Mouse (Mus musculus) lung, embryonic 16.5 days (tissue): Measurements from ENCODE around the gene Nudt16l1. TPM values are rescaled to one million over a fixed set of nuclear protein-coding genes. Genes with fewer than 3 reads are reported as not detected.

Experiments used
- ATAC-seq: fragments of 200-750 bp; cut with Nextera tagmentation; 2 replicates; pipeline ENCODE4 v1.8.0; 2017; ENCODE audit warnings: low read depth, mild to moderate bottlenecking, moderate library complexity
- H3K27ac ChIP-seq: fragments of 300-500 bp; sonication (generic); 2 replicates; pipeline ENCODE4 v1.5.1; 2014; ENCODE audit warnings: mild to moderate bottlenecking, control low read depth, low read length
- H3K27me3 ChIP-seq: fragments of 300-500 bp; sonication (generic); 2 replicates; pipeline ENCODE4 v1.6.1; 2014; ENCODE audit warnings: low read depth, low read length, mixed read lengths; ENCODE audit not compliant: control insufficient read depth, insufficient read depth
- H3K36me3 ChIP-seq: fragments of 300-500 bp; sonication (generic); 2 replicates; pipeline ENCODE4 v1.6.1; 2014; ENCODE audit warnings: low read length; ENCODE audit not compliant: control insufficient read depth, insufficient read depth
- H3K4me1 ChIP-seq: fragments of 300-500 bp; sonication (generic); replicated peaks from 2 replicates; pipeline ENCODE4 v1.6.1; 2014; ENCODE audit warnings: low read length, mixed read lengths; ENCODE audit not compliant: control insufficient read depth, insufficient read depth
- H3K4me2 ChIP-seq: fragments of 300-500 bp; sonication (generic); 2 replicates; pipeline ENCODE4 v1.6.1; 2014; ENCODE audit warnings: low read depth, low read length, control low read depth
- H3K4me3 ChIP-seq: fragments of 300-500 bp; sonication (generic); 2 replicates; pipeline ENCODE4 v1.5.1; 2014; ENCODE audit warnings: mild to moderate bottlenecking, low read length, control low read depth
- H3K9ac ChIP-seq: fragments of 300-500 bp; sonication (generic); 2 replicates; pipeline ENCODE4 v1.6.1; 2014; ENCODE audit warnings: low read length, control low read depth
- H3K9me3 ChIP-seq: fragments of 300-500 bp; sonication (generic); 2 replicates; pipeline ENCODE4 v1.6.1; 2016; ENCODE audit warnings: low read length; ENCODE audit not compliant: control insufficient read depth
- WGBS: fragments of 180-500 bp; shearing (Covaris S2); extraction: QIAGEN DNeasy Blood & Tissue Kit; methylation state at CpG from one replicate; pipeline ENCODE4 v1.1.7; 2014; 5-methylcytosine and 5-hydroxymethylcytosine counted together
- polyA plus RNA-seq: library from polyadenylated mRNA; unstranded; fragments of >200 nt; fragmentation: Nextera tagmentation; extraction: Ambion mirVana; gene quantifications from 2 replicates; pipeline ENCODE4 v1.2.1, GENCODE M21; 2015

Gene Nudt16l1
- polyA plus RNA-seq, 1 experiment from 2014 or later, result 144 TPM

DNA sequence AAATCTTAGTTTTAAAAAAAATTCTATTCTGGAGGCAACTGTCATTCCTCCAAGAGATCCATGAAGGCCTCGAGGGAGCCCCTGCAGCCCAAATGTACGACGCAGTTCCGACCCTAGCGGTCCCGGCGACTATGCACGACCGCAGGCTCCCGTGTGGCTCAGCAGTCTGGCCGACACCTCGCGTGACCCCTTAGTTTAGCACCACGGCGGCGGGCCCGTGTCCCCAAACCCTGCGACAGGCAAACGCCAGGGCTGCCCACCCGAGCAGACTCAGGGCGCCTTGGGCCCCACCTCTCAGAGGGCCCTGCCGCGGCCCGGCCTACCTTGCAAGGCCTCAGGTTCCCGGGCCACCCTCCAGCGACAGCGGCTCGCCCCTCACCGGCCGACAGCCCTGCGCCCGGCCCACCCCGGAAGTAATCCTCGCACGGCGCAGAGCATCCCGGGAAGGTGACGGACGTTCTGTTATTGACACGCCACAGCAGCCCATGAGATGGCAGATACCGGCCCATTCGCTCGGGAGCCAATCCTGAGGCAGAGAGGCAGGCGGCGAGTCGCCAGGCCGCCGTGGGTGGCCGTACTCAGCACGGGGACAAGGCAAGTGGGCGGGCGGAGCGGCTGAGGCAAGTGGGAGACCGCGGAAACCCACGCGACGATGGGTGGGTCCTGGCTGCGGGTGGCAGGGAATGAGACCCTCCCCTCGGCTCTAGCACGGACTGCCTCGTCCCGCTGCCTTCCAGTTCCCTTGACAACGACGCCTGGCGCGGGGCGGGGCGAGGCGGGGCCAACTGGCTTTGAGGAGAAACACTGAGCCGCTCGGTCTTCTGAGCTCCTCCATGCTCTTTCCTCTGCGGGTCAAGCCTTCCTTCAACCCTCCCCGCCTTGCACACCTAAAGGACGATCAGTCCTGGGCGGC is 25.5 kb downstream of the Nudt16l1 start, which contains the start of gene Anks3:
Gene Anks3 (minus strand): TSS at position 409 of the 913 bp plus-strand sequence.
- Histone ChIP-seq H3K4me1 (peaks cover 12% of the 10 kb centered on the region), H3K27me3 (no peaks in the 10 kb centered on the region), H3K9me3 (no peaks in the 10 kb centered on the region), H3K36me3 (no peaks in the 10 kb centered on the region), H3K9ac (peak within 1 kb of the TSS; percentile 84), H3K27ac (peak within 1 kb of the TSS; percentile 84), H3K4me2 (peak within 1 kb of the TSS; percentile 88), H3K4me3 (peak within 1 kb of the TSS; percentile 91)
- WGBS, result under 1% methylated on average over 66 of the region's 76 CpGs
- ATAC-seq, result peak; percentile 98

DNA sequence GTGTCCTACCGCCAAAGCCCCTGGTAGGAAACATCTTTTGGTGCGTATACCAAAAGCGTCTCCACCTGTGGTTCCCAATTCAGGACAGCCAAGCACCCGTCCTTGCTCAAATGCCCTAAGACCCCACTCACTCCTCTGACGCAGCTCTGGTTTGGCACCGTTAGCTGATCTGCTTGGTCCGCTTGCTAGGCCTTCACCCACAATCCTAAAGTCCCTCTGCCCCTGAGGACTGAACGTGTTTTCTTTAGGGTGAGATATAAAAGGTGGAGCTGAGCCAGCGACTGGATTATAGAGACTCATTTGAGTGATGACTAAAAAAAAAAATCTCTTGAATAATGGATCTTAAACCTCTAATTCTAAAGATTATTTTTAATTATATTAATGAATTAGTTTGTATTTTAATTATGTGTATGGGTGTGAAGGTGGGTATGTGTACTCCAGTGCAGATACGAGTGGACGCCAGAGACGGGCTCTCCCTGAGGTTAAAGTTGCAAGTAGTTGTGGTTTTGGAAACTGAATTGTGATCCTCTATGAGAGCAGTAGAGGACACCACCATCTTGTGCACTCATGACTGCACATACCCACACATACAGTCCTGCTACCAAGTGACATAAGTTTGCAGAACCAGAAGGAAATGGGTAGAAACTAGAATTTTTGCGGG is 26.3 kb downstream of the Nudt16l1 start:
- Histone ChIP-seq H3K27ac (peak overlapping the region; percentile 84), H3K4me1 (peaks cover 12% of the 10 kb centered on the region), H3K27me3 (no peaks in the 10 kb centered on the region), H3K4me3 (peak overlapping the region; percentile 91), H3K36me3 (no peaks in the 10 kb centered on the region), H3K9ac (peak overlapping the region; percentile 84), H3K9me3 (no peaks in the 10 kb centered on the region), H3K4me2 (peak overlapping the region; percentile 88)
- ATAC-seq, result peak; percentile 15
- 22% methylated on average over 13 of the region's 13 CpGs for WGBS

DNA sequence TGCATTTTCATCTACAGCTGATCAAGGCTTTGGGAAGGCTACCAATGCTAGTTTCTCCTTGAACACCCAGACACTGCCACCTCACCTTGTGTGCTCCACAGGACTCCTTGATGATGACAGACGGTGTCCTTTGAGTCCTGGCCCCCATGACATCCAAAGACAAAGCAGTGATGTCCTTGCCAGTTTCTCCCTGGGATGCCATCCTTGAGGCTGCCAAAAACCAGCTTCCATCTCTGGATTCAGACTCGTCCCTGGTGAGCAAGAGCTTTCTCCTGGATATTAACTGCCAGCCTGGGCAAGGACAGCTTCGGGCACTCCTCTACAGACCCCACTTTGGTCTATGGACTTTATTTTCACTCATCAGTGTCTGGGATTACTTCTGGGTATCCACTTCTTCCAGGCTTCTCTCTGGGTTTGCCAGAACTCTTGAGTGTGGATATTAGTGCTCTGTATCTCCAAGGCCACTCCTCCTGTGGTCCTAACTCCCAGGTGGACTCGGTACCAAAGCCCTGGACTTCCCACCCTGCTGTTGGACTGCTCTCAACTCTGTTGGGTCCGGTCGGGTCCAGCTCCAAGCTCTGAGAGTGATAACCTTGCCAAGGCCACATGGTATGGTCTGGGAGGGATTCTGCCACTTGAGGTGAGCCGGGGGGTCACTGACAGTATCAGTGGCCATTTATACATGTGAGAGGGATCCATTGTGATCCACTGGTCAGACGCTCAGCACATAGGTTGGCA is 27.0 kb downstream of the Nudt16l1 start:
- Histone ChIP-seq H3K9ac (no peak overlapping the region), H3K27ac (no peak overlapping the region), H3K9me3 (no peaks in the 10 kb centered on the region), H3K36me3 (no peaks in the 10 kb centered on the region), H3K4me3 (no peak overlapping the region), H3K4me2 (no peak overlapping the region; the same call in 1 of the 2 replicates), H3K27me3 (no peaks in the 10 kb centered on the region), H3K4me1 (peaks cover 12% of the 10 kb centered on the region)
- ATAC-seq, result no peak
- WGBS, result 81% methylated on average over 8 of the region's 8 CpGs

DNA sequence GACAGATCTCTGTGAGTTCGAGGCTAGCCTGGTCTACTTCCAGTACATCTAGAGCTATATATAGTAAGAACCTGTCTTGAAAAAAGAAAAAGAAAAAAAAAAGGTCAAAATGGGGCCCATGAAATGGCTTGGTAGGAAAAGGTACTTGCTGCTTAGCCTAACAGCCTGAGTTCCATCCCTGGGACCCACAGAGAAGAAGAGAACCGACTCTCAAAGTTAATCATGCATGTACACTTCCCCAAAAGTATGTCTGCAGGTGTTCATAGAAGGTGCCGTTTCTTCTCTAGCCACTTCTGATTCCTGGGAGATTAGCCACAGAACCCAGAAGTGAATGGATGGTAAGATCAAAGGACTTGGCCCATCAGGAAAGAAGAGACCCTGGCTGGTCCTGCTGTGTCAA is 29.9 kb downstream of the Nudt16l1 start:
- Histone ChIP-seq H3K27me3 (no peaks in the 10 kb centered on the region), H3K27ac (no peak overlapping the region), H3K36me3 (no peaks in the 10 kb centered on the region), H3K9ac (no peak overlapping the region), H3K9me3 (no peaks in the 10 kb centered on the region), H3K4me1 (peaks cover 8% of the 10 kb centered on the region), H3K4me2 (no peak overlapping the region), H3K4me3 (no peak overlapping the region)
- WGBS, result 72% methylated on average over 3 of the region's 3 CpGs
- no peak for ATAC-seq

GRCm38 (mm10) chr16:4969055-4969843 is 30.7 kb downstream of the Nudt16l1 start:
- Histone ChIP-seq H3K4me2 (no peak overlapping the region), H3K27me3 (no peaks in the 10 kb centered on the region), H3K9me3 (no peaks in the 10 kb centered on the region), H3K27ac (peak overlapping the region; percentile 7), H3K36me3 (no peaks in the 10 kb centered on the region), H3K9ac (no peak overlapping the region), H3K4me3 (no peak overlapping the region), H3K4me1 (peaks cover 7% of the 10 kb centered on the region)
- ATAC-seq, result peak; percentile 18; the same call in 1 of the 2 replicates
- WGBS, result 71% methylated on average over 5 of the region's 5 CpGs

DNA sequence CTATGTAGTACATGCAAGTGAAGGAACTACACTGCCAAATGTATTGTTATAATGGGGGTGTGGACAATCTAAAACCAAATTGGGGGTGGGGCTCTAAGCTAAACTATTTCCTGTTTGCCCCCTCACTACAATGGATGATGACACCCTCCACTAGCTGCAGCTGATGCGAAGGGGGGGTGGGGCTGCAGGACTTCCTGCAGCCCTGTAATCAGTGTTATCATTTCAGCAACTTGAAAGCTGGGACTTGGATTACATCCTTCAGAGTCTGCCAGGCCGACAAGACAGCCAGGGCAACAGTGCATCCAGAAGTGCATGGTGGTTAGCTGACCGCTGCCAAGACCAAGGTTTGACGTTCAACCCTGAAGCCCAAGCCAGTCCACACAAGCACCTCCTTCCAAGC is 33.1 kb downstream of the Nudt16l1 start:
- Histone ChIP-seq H3K36me3 (no peaks in the 10 kb centered on the region), H3K4me2 (no peak overlapping the region), H3K4me3 (no peak overlapping the region), H3K27me3 (no peaks in the 10 kb centered on the region), H3K9ac (no peak overlapping the region), H3K27ac (peak overlapping the region; percentile 55), H3K4me1 (0 out of 2 replicates have a peak, but pooled peaks cover 2% of the 10 kb centered on the region), H3K9me3 (no peaks in the 10 kb centered on the region)
- WGBS, result 52% methylated on average over 4 of the region's 4 CpGs
- peak; percentile 68 for ATAC-seq

DNA sequence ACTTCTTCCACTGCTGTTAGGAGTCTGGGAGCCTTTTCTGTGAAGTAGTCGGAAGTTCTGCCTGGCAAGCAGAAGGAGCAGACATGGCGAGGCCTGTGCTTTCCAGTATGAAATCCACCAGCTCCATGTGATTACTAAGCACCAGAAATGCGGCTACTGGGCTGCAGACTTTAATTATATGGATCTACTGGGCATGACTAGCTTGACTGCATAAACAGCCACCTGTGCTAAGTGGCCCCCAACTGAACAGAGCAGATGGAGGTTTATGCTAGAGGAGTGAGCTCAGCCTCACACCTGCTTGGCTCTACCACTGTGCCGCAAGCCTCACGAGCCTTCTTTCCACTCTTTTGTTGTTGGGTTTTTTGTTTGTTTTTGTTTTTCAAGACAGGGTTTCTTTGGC is 36.0 kb downstream of the Nudt16l1 start:
- no peak for ATAC-seq
- Histone ChIP-seq H3K36me3 (no peaks in the 10 kb centered on the region), H3K27ac (no peak overlapping the region), H3K4me1 (peaks cover 10% of the 10 kb centered on the region), H3K4me2 (no peak overlapping the region), H3K27me3 (no peaks in the 10 kb centered on the region), H3K9me3 (no peaks in the 10 kb centered on the region), H3K4me3 (no peak overlapping the region), H3K9ac (no peak overlapping the region)
- WGBS, result 83% methylated on average over 5 of the region's 5 CpGs

DNA sequence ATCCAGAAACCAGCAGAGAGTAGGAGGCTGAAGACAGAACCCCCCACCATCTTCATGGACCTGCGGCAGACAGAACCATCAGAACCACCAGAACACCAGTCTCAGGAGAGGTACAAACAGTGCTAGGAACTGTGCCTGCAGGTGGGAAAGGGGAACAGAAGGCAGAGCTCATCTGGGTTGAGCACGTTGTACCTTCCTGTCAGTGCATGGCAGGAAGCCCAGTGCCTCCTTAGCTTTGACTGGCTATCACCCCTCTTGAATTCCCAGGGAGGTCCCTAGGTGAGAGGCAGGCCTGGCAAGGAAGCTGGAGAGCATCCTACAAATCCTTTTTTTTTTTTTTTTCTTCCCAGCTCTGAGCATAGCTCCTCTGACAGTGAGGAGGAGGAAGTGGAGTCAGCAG is 37.6 kb downstream of the Nudt16l1 start:
- no peak overlapping the region for H3K9ac ChIP-seq
- no peaks in the 10 kb centered on the region for H3K36me3 ChIP-seq
- H3K4me1 ChIP-seq, result peaks cover 10% of the 10 kb centered on the region
- H3K4me2 ChIP-seq, result no peak overlapping the region
- H3K27me3 ChIP-seq, result no peaks in the 10 kb centered on the region
- no peak for ATAC-seq
- no peak overlapping the region for H3K27ac ChIP-seq
- WGBS, result 62% methylated on average over 2 of the region's 2 CpGs
- no peaks in the 10 kb centered on the region for H3K9me3 ChIP-seq
- H3K4me3 ChIP-seq, result no peak overlapping the region
